ENCODE assay signal across 14 mouse cellular contexts in the genomic region with DNA sequence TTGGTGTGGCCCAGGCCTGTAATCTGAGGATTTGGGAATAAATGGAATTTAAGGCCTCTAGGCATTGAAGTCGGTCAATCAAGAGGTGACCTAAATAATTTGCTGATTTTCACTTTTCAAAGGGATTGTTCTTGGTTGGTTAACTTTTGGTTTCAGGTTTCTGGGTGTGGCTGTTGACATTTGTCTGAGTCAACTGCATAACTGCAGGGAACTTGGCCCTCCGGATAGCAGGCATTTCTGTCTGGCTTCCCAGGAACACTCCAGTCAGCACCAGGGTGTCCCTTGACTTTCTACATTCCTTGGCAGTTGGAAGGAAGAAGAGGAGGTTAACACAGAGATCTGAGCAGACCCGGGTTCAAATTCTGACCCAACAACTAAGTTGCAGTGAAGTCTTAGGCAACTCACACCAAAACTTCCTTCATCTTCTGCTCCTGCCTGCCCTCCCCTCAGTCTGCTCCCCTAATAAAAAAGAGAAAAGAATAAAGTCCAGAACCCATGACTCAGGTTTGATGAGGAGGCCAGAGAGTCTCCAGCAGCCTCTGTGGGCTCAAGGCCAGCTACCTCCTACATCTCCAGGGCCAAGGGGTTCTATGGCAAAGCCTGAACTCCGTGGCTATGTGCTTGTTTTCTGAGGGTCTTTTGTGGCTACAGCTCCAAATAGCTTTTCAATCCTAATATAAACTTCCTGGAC. TPM values are rescaled to one million over a fixed set of nuclear protein-coding genes. Genes with fewer than 3 reads are reported as not detected.
DNase-seq lines count a peak whose midpoint lies in the region; ATAC-seq and TF ChIP-seq lines count a peak whose summit lies in the region.
"Had no signal": no experiment of that assay in that cellular context is flagged by ENCODE, and none has a peak within 500 bp of the region (broad histone marks: within the 10 kb centered on the region; RNA-seq: fewer than 3 reads in every experiment).

No protein-coding gene starts in this region.

- no peak overlapping the region for H3K9ac ChIP-seq in kidney, postnatal 0 days (ENCODE audit: low read depth, low read length)
- H3K9ac ChIP-seq in ES-E14 (ENCODE audit: insufficient read depth, low read depth, low read length, poor library complexity, severe bottlenecking): no peak overlapping the region
- H3K9ac ChIP-seq in intestine, embryonic 15.5 days: no peak overlapping the region
- no peak overlapping the region for H3K9ac ChIP-seq in stomach, embryonic 14.5 days (replicated peaks; ENCODE audit: low read depth, low read length)
- H3K9ac ChIP-seq: forebrain, postnatal 0 days had no signal

- in situ Hi-C loops in ES-E14 (cut with MboI; ENCODE audit: low sequenced_read_pairs in 2 of 2, unreplicated experiment in 2 of 2): no loop called here

- 38% methylated on average over 4 of the region's 4 CpGs for WGBS in kidney, postnatal 0 days
- 35% methylated on average over 4 of the region's 4 CpGs for WGBS in intestine, embryonic 15.5 days
- WGBS in stomach, embryonic 14.5 days: 41% methylated on average over 4 of the region's 4 CpGs

- TF ChIP-seq CTCF in kidney, postnatal 0 days (IDR thresholded peaks at IDR 0.05; ENCODE audit: low read depth): no peak

- H3K27ac ChIP-seq in kidney, postnatal 0 days: peak overlapping the region; percentile 40; the same call in 1 of the 2 replicates
- no peak overlapping the region; the same call in 1 of the 2 replicates for H3K27ac ChIP-seq in ES-E14 (ENCODE audit: insufficient read depth, low read depth, low read length, poor library complexity, severe bottlenecking)
- H3K27ac ChIP-seq in intestine, embryonic 15.5 days: peak overlapping the region; percentile 73
- H3K27ac ChIP-seq in stomach, embryonic 14.5 days (ENCODE audit: low read length): peak overlapping the region; percentile 72
- H3K27ac ChIP-seq: hindbrain, embryonic 10.5 days; layer of hippocampus, adult 2 months had no signal

- H3K9me3 ChIP-seq in kidney, postnatal 0 days (replicated peaks; ENCODE audit: low read length): no peaks in the 10 kb centered on the region
- H3K9me3 ChIP-seq in ES-E14 (ENCODE audit: control insufficient read depth, insufficient read depth, low read depth, low read length): no peaks in the 10 kb centered on the region
- no peaks in the 10 kb centered on the region; the same call in 1 of the 2 replicates for H3K9me3 ChIP-seq in intestine, embryonic 15.5 days
- no peaks in the 10 kb centered on the region for H3K9me3 ChIP-seq in stomach, embryonic 14.5 days (ENCODE audit: control insufficient read depth, low read depth, low read length)
- H3K9me3 ChIP-seq: hindbrain, embryonic 10.5 days had no signal

- ATAC-seq in kidney, postnatal 0 days (replicated peaks; ENCODE audit: low FRiP score, low read depth): no peak
- peak; percentile 78 for ATAC-seq in intestine, embryonic 15.5 days
- ATAC-seq in stomach, embryonic 14.5 days (ENCODE audit: insufficient number of reproducible peaks, insufficient read depth, low FRiP score, low read depth): peak; percentile 57; the same call in 1 of the 2 replicates
- ATAC-seq: forebrain, postnatal 0 days had no signal

- no peak overlapping the region for H3K4me3 ChIP-seq in kidney, postnatal 0 days (replicated peaks; ENCODE audit: low read depth, low read length)
- H3K4me3 ChIP-seq in ES-E14 (ENCODE audit: insufficient read depth in 1 of 2, low read depth in 1 of 2, low read length in 2 of 2, poor library complexity in 1 of 2, severe bottlenecking in 1 of 2): no peak overlapping the region
- H3K4me3 ChIP-seq in intestine, embryonic 15.5 days (replicated peaks): no peak overlapping the region
- no peak overlapping the region for H3K4me3 ChIP-seq in stomach, embryonic 14.5 days (ENCODE audit: low read depth, low read length)
- H3K4me3 ChIP-seq: hindbrain, embryonic 10.5 days; layer of hippocampus, adult 2 months had no signal

- H3K4me1 ChIP-seq in kidney, postnatal 0 days (replicated peaks; ENCODE audit: insufficient read depth, low read length): no peaks in the 10 kb centered on the region
- H3K4me1 ChIP-seq in ES-E14 (ENCODE audit: control insufficient read depth in 2 of 2, insufficient read depth in 2 of 2, low read length in 2 of 2, poor library complexity in 1 of 2): peaks cover 0 to 6% of the 10 kb centered on the region in 2 experiments; a peak in 2 of 4 replicates
- H3K4me1 ChIP-seq in intestine, embryonic 15.5 days (replicated peaks): peaks cover 10% of the 10 kb centered on the region
- H3K4me1 ChIP-seq in stomach, embryonic 14.5 days (ENCODE audit: control insufficient read depth, insufficient read depth, low read length): peaks cover 7% of the 10 kb centered on the region; the same call in 1 of the 2 replicates
- H3K4me1 ChIP-seq: hindbrain, embryonic 10.5 days had no signal

- no peaks in the 10 kb centered on the region for H3K27me3 ChIP-seq in kidney, postnatal 0 days (ENCODE audit: insufficient read depth, low read length)
- no peaks in the 10 kb centered on the region for H3K27me3 ChIP-seq in intestine, embryonic 15.5 days (replicated peaks)
- H3K27me3 ChIP-seq in stomach, embryonic 14.5 days (ENCODE audit: control insufficient read depth, insufficient read depth, low read length): no peaks in the 10 kb centered on the region

- no peak overlapping the region for H3K4me2 ChIP-seq in kidney, postnatal 0 days (ENCODE audit: low read length)
- H3K4me2 ChIP-seq in intestine, embryonic 15.5 days (replicated peaks): no peak overlapping the region
- H3K4me2 ChIP-seq in stomach, embryonic 14.5 days (replicated peaks; ENCODE audit: low read depth, low read length): no peak overlapping the region

- H3K36me3 ChIP-seq in kidney, postnatal 0 days (ENCODE audit: insufficient read depth, low read length): no peaks in the 10 kb centered on the region
- H3K36me3 ChIP-seq in ES-E14 (ENCODE audit: control insufficient read depth, insufficient read depth, low read length, poor library complexity, severe bottlenecking): no peaks in the 10 kb centered on the region
- no peaks in the 10 kb centered on the region for H3K36me3 ChIP-seq in intestine, embryonic 15.5 days
- no peaks in the 10 kb centered on the region for H3K36me3 ChIP-seq in stomach, embryonic 14.5 days (ENCODE audit: control insufficient read depth, insufficient read depth, low read length)
- H3K36me3 ChIP-seq: hindbrain, embryonic 10.5 days had no signal

- peak; percentile 44 for DNase-seq in kidney, postnatal 0 days (ENCODE audit: low spot score)
- no peak for DNase-seq in kidney, postnatal 14 days
- peak; percentile 49 for DNase-seq in ES-E14 (ENCODE audit: low read depth, low spot score)
- no peak for DNase-seq in thymus, postnatal 0 days (ENCODE audit: low spot score)
- no peak for DNase-seq in cerebellum, adult 11 months
- DNase-seq: adrenal gland, postnatal 36 days; cerebellum, adult 2 months; forebrain, postnatal 0 days; thymus, postnatal 25 days had no signal

TF ChIP-seq in ES-E14, 5 proteins besides CTCF, POLR2A, EP300 and RAD21:
- TF ChIP-seq HCFC1 (IDR thresholded peaks at IDR 0.05; ENCODE audit: borderline replicate concordance, insufficient read depth, low read length) (no peak), MAFK (IDR thresholded peaks at IDR 0.05; ENCODE audit: insufficient read depth, low read depth, low read length) (peak; percentile 82)

RNA-seq across cellular contexts. Expression of gene Arrb1, which starts 16.2 kb away (rescaled TPM):
- 6.6 and 7.6 TPM in 2 replicates for polyA plus RNA-seq in kidney, postnatal 0 days (2015; fragmentation: Nextera tagmentation; extraction: Ambion mirVana)
- 10.7 and 15.3 TPM in 2 replicates for total RNA-seq in ES-E14 (2012; rRNA removed)
- polyA plus RNA-seq in intestine, embryonic 15.5 days (2015; fragmentation: Nextera tagmentation; extraction: Ambion mirVana): 8.5 and 9.0 TPM in 2 replicates
- polyA plus RNA-seq in stomach, embryonic 14.5 days (2014; fragmentation: Nextera tagmentation; extraction: Ambion mirVana): 4.0 and 5.4 TPM in 2 replicates
- polyA plus RNA-seq in thymus, postnatal 0 days (2015; fragmentation: Nextera tagmentation; extraction: Ambion mirVana): 4.6 and 5.2 TPM in 2 replicates

RNA-seq across cellular contexts. Expression of gene Rps3, which starts 35.6 kb away (rescaled TPM):
- 873 and 942 TPM in 2 replicates for polyA plus RNA-seq in kidney, postnatal 0 days (2015; fragmentation: Nextera tagmentation; extraction: Ambion mirVana)
- total RNA-seq in ES-E14 (2012; rRNA removed): 1,655 and 1,728 TPM in 2 replicates
- 810 and 875 TPM in 2 replicates for polyA plus RNA-seq in intestine, embryonic 15.5 days (2015; fragmentation: Nextera tagmentation; extraction: Ambion mirVana)
- 902 and 915 TPM in 2 replicates for polyA plus RNA-seq in stomach, embryonic 14.5 days (2014; fragmentation: Nextera tagmentation; extraction: Ambion mirVana)
- polyA plus RNA-seq in thymus, postnatal 0 days (2015; fragmentation: Nextera tagmentation; extraction: Ambion mirVana): 1,054 and 1,103 TPM in 2 replicates

RNA-seq across cellular contexts. Expression of gene Klhl35, which starts 53.3 kb away (rescaled TPM):
- 0.97 and 1.3 TPM in 2 replicates for polyA plus RNA-seq in kidney, postnatal 0 days (2015; fragmentation: Nextera tagmentation; extraction: Ambion mirVana)
- 0.31 and 0.85 TPM in 2 replicates for total RNA-seq in ES-E14 (2012; rRNA removed)
- polyA plus RNA-seq in intestine, embryonic 15.5 days (2015; fragmentation: Nextera tagmentation; extraction: Ambion mirVana): 0.49 and 0.62 TPM in 2 replicates
- 0.65 and 0.83 TPM in 2 replicates for polyA plus RNA-seq in stomach, embryonic 14.5 days (2014; fragmentation: Nextera tagmentation; extraction: Ambion mirVana)
- polyA plus RNA-seq in thymus, postnatal 0 days (2015; fragmentation: Nextera tagmentation; extraction: Ambion mirVana): 0.90 and 1.1 TPM in 2 replicates
- polyA plus RNA-seq: liver, embryonic 16.5 days had no signal

Comparison
In these comparisons a context has a peak if more than half of its experiments do, and no peak if none do; other contexts are left out.
1. DNase-seq: peak in kidney, postnatal 0 days (single experiment) and ES-E14 (single experiment); none in kidney, postnatal 14 days (single experiment), thymus, postnatal 0 days (single experiment) and cerebellum, adult 11 months (single experiment).